Mouse (Mus musculus): ENCODE results near the gene Nat14.

GRCm38 (mm10) chr7:4925441-4926381, 3.9 kb downstream of the Nat14 start, which contains the start of gene Ssc5d:
- TF ChIP-seq CTCF (IDR thresholded peaks at IDR 0.05; ENCODE audit: extremely low read depth, insufficient read depth, insufficient read length, insufficient replicate concordance) (no peak), POLR2A (IDR thresholded peaks at IDR 0.05; ENCODE audit: low read depth, low read length) (no peak)

Measured in spleen, adult 2 months (tissue).